Comparison of ENCODE assay signal across 28 mouse cellular contexts in the genomic region with DNA sequence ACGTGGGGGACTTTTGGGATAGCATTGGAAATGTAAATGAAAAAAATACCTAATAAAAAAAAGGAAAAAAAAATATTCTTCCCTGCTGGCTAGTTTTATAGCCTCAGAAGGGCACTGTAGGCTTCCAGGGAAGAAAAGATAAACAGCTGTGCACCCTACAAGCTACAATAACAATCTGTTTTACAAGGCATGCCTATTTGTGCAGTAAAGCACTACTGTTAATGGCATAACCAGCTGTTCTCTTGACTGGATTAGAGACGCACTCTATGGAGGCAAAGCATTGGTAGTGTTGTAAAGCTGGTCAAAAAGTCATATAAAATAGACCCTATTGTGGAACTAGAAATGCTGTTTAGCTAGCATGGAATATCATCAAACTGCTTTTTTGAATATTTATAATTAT. TPM values are rescaled to one million over a fixed set of nuclear protein-coding genes. Genes with fewer than 3 reads are reported as not detected.
A peak's percentile ranks its signal among the peaks of the same experiment; 100 is the strongest.
DNase-seq lines count a peak whose midpoint lies in the region; ATAC-seq and TF ChIP-seq lines count a peak whose summit lies in the region.
"Had no signal": no experiment of that assay in that cellular context is flagged by ENCODE, and none has a peak within 500 bp of the region (broad histone marks: within the 10 kb centered on the region; RNA-seq: fewer than 3 reads in every experiment).

No protein-coding gene starts in this region.

- ATAC-seq in embryonic facial prominence, embryonic 14.5 days (ENCODE audit: low read depth), result no peak
- no peak for ATAC-seq in lung, embryonic 14.5 days (ENCODE audit: insufficient read depth)
- peak; percentile 94 for ATAC-seq in limb, embryonic 12.5 days (ENCODE audit: insufficient number of reproducible peaks, insufficient read depth, low FRiP score, low TSS enrichment, low read depth)
- ATAC-seq in neural tube, embryonic 15.5 days (ENCODE audit: low FRiP score), result peak; percentile 77; the same call in 1 of the 2 replicates
- no peak for ATAC-seq in hindbrain, embryonic 12.5 days (ENCODE audit: low FRiP score)
- ATAC-seq: forebrain, embryonic 16.5 days; hindbrain, postnatal 0 days; intestine, embryonic 15.5 days; liver, embryonic 12.5 days; liver, postnatal 0 days; lung, postnatal 0 days; midbrain, embryonic 15.5 days; Patski had no signal

- peak; percentile 2 for DNase-seq in embryonic facial prominence, embryonic 14.5 days (ENCODE audit: low spot score)
- DNase-seq in embryonic facial prominence, embryonic 10.5 days (ENCODE audit: low spot score), result no peak
- peak; percentile 2 for DNase-seq in lung, embryonic 14.5 days
- no peak for DNase-seq in lung, postnatal 25 days (ENCODE audit: low spot score)
- DNase-seq: adrenal gland, postnatal 14 days; cerebellum, adult 11 months; cerebellum, adult 9-10 months; cerebellum, postnatal 36 days; gastrocnemius, postnatal 25 days; heart, adult 11 months; kidney, adult 9 months; kidney, postnatal 4 days; liver, postnatal 0 days had no signal

- H3K9me3 ChIP-seq in embryonic facial prominence, embryonic 14.5 days (ENCODE audit: control insufficient read depth, low read length), result no peaks in the 10 kb centered on the region
- H3K9me3 ChIP-seq in embryonic facial prominence, embryonic 10.5 days, result no peaks in the 10 kb centered on the region
- no peaks in the 10 kb centered on the region for H3K9me3 ChIP-seq in lung, embryonic 14.5 days (ENCODE audit: low read depth, low read length)
- no peaks in the 10 kb centered on the region for H3K9me3 ChIP-seq in limb, embryonic 12.5 days
- H3K9me3 ChIP-seq in neural tube, embryonic 15.5 days (replicated peaks), result no peaks in the 10 kb centered on the region
- no peaks in the 10 kb centered on the region for H3K9me3 ChIP-seq in hindbrain, embryonic 12.5 days (replicated peaks)
- H3K9me3 ChIP-seq: embryonic facial prominence, embryonic 12.5 days; heart, embryonic 10.5 days; heart, embryonic 15.5 days; intestine, embryonic 15.5 days; liver, embryonic 12.5 days; midbrain, embryonic 15.5 days; neural tube, embryonic 12.5 days had no signal

- H3K9ac ChIP-seq in embryonic facial prominence, embryonic 14.5 days (ENCODE audit: low read depth, low read length), result no peak overlapping the region
- no peak overlapping the region for H3K9ac ChIP-seq in lung, embryonic 14.5 days
- no peak overlapping the region for H3K9ac ChIP-seq in limb, embryonic 12.5 days (replicated peaks)
- H3K9ac ChIP-seq in neural tube, embryonic 15.5 days (replicated peaks), result no peak overlapping the region
- H3K9ac ChIP-seq in hindbrain, embryonic 12.5 days, result no peak overlapping the region
- H3K9ac ChIP-seq: embryonic facial prominence, embryonic 12.5 days; heart, embryonic 15.5 days; intestine, embryonic 15.5 days; liver, embryonic 12.5 days; liver, postnatal 0 days; midbrain, embryonic 15.5 days; neural tube, embryonic 12.5 days had no signal

- H3K27me3 ChIP-seq in embryonic facial prominence, embryonic 14.5 days (replicated peaks; ENCODE audit: control insufficient read depth, insufficient read depth, low read length), result no peaks in the 10 kb centered on the region
- H3K27me3 ChIP-seq in embryonic facial prominence, embryonic 10.5 days (replicated peaks; ENCODE audit: low read depth, poor library complexity, severe bottlenecking), result no peaks in the 10 kb centered on the region
- H3K27me3 ChIP-seq in lung, embryonic 14.5 days (ENCODE audit: insufficient read depth, low read length), result no peaks in the 10 kb centered on the region
- no peaks in the 10 kb centered on the region for H3K27me3 ChIP-seq in limb, embryonic 12.5 days
- no peaks in the 10 kb centered on the region for H3K27me3 ChIP-seq in neural tube, embryonic 15.5 days (replicated peaks)
- no peaks in the 10 kb centered on the region for H3K27me3 ChIP-seq in hindbrain, embryonic 12.5 days
- H3K27me3 ChIP-seq: embryonic facial prominence, embryonic 12.5 days; heart, embryonic 15.5 days; intestine, embryonic 15.5 days; liver, embryonic 12.5 days; midbrain, embryonic 15.5 days; neural tube, embryonic 12.5 days; Patski had no signal

- no peak for TF ChIP-seq CTCF in lung, embryonic 14.5 days (IDR thresholded peaks at IDR 0.05; ENCODE audit: low read depth)

- H3K36me3 ChIP-seq in embryonic facial prominence, embryonic 14.5 days (ENCODE audit: control insufficient read depth, insufficient read depth, low read length), result no peaks in the 10 kb centered on the region
- H3K36me3 ChIP-seq in embryonic facial prominence, embryonic 10.5 days (replicated peaks), result no peaks in the 10 kb centered on the region; the same call in 1 of the 2 replicates
- H3K36me3 ChIP-seq in lung, embryonic 14.5 days (ENCODE audit: insufficient read depth), result 0 out of 2 replicates have a peak, but pooled peaks cover 4% of the 10 kb centered on the region
- no peaks in the 10 kb centered on the region for H3K36me3 ChIP-seq in limb, embryonic 12.5 days
- H3K36me3 ChIP-seq in neural tube, embryonic 15.5 days, result no peaks in the 10 kb centered on the region
- H3K36me3 ChIP-seq in hindbrain, embryonic 12.5 days, result no peaks in the 10 kb centered on the region
- H3K36me3 ChIP-seq: embryonic facial prominence, embryonic 12.5 days; intestine, embryonic 15.5 days; midbrain, embryonic 15.5 days; neural tube, embryonic 12.5 days had no signal

- no peaks in the 10 kb centered on the region for H3K4me1 ChIP-seq in embryonic facial prominence, embryonic 14.5 days (ENCODE audit: control insufficient read depth, insufficient read depth, low read length)
- H3K4me1 ChIP-seq in embryonic facial prominence, embryonic 10.5 days, result no peaks in the 10 kb centered on the region
- no peaks in the 10 kb centered on the region for H3K4me1 ChIP-seq in lung, embryonic 14.5 days (ENCODE audit: insufficient read depth)
- no peaks in the 10 kb centered on the region; the same call in 1 of the 2 replicates for H3K4me1 ChIP-seq in limb, embryonic 12.5 days (replicated peaks)
- H3K4me1 ChIP-seq in neural tube, embryonic 15.5 days, result no peaks in the 10 kb centered on the region
- no peaks in the 10 kb centered on the region for H3K4me1 ChIP-seq in hindbrain, embryonic 12.5 days
- H3K4me1 ChIP-seq: embryonic facial prominence, embryonic 12.5 days; heart, embryonic 10.5 days; heart, embryonic 15.5 days; intestine, embryonic 15.5 days; liver, embryonic 12.5 days; midbrain, embryonic 15.5 days; neural tube, embryonic 12.5 days had no signal

- WGBS in embryonic facial prominence, embryonic 14.5 days, result 79% methylated on average over 2 of the region's 2 CpGs
- 86% methylated on average over 2 of the region's 2 CpGs for WGBS in embryonic facial prominence, embryonic 10.5 days
- WGBS in lung, embryonic 14.5 days, result 72% methylated on average over 2 of the region's 2 CpGs
- 19% methylated on average over 2 of the region's 2 CpGs for WGBS in limb, embryonic 12.5 days
- 47% methylated on average over 2 of the region's 2 CpGs for WGBS in neural tube, embryonic 15.5 days
- 83% methylated on average over 2 of the region's 2 CpGs for WGBS in hindbrain, embryonic 12.5 days

- no peak overlapping the region for H3K4me2 ChIP-seq in embryonic facial prominence, embryonic 14.5 days (ENCODE audit: low read depth, low read length)
- H3K4me2 ChIP-seq in lung, embryonic 14.5 days, result no peak overlapping the region
- no peak overlapping the region for H3K4me2 ChIP-seq in limb, embryonic 12.5 days
- H3K4me2 ChIP-seq in neural tube, embryonic 15.5 days, result no peak overlapping the region
- H3K4me2 ChIP-seq in hindbrain, embryonic 12.5 days (replicated peaks), result no peak overlapping the region
- H3K4me2 ChIP-seq: embryonic facial prominence, embryonic 12.5 days; heart, embryonic 15.5 days; intestine, embryonic 15.5 days; liver, embryonic 12.5 days; midbrain, embryonic 15.5 days; neural tube, embryonic 12.5 days had no signal

- H3K27ac ChIP-seq in embryonic facial prominence, embryonic 14.5 days (replicated peaks; ENCODE audit: low read depth, low read length), result no peak overlapping the region
- no peak overlapping the region for H3K27ac ChIP-seq in embryonic facial prominence, embryonic 10.5 days (replicated peaks)
- no peak overlapping the region for H3K27ac ChIP-seq in lung, embryonic 14.5 days (ENCODE audit: low read depth)
- no peak overlapping the region for H3K27ac ChIP-seq in limb, embryonic 12.5 days
- H3K27ac ChIP-seq in neural tube, embryonic 15.5 days (replicated peaks), result no peak overlapping the region
- no peak overlapping the region for H3K27ac ChIP-seq in hindbrain, embryonic 12.5 days
- H3K27ac ChIP-seq: embryonic facial prominence, embryonic 12.5 days; heart, embryonic 10.5 days; heart, embryonic 15.5 days; hindbrain, postnatal 0 days; intestine, embryonic 15.5 days; liver, embryonic 12.5 days; macrophage; midbrain, embryonic 15.5 days; neural tube, embryonic 12.5 days had no signal

- no peak overlapping the region for H3K4me3 ChIP-seq in embryonic facial prominence, embryonic 14.5 days (ENCODE audit: low read depth, low read length)
- no peak overlapping the region for H3K4me3 ChIP-seq in embryonic facial prominence, embryonic 10.5 days
- H3K4me3 ChIP-seq in lung, embryonic 14.5 days (ENCODE audit: low read depth, low read length), result no peak overlapping the region
- no peak overlapping the region for H3K4me3 ChIP-seq in limb, embryonic 12.5 days (replicated peaks)
- H3K4me3 ChIP-seq in neural tube, embryonic 15.5 days (replicated peaks), result no peak overlapping the region
- no peak overlapping the region for H3K4me3 ChIP-seq in hindbrain, embryonic 12.5 days
- H3K4me3 ChIP-seq: embryonic facial prominence, embryonic 12.5 days; heart, embryonic 10.5 days; heart, embryonic 15.5 days; intestine, embryonic 15.5 days; liver, embryonic 12.5 days; midbrain, embryonic 15.5 days; neural tube, embryonic 12.5 days had no signal

RNA-seq across cellular contexts. Expression of a gene that starts 35.0 kb away (rescaled TPM):
- polyA plus RNA-seq in embryonic facial prominence, embryonic 14.5 days (2014; fragmentation: Nextera tagmentation; extraction: Ambion mirVana), result 2.4 TPM in 2 replicates
- 3.1 and 3.2 TPM in 2 replicates for polyA plus RNA-seq in embryonic facial prominence, embryonic 10.5 days (2016; fragmentation: Nextera tagmentation; extraction: Ambion mirVana)
- 3.7 and 3.9 TPM in 2 replicates for polyA plus RNA-seq in lung, embryonic 14.5 days (2014; fragmentation: Nextera tagmentation; extraction: Ambion mirVana)
- 2.6 and 3.0 TPM in 2 replicates for polyA plus RNA-seq in limb, embryonic 12.5 days (2016; fragmentation: Nextera tagmentation; extraction: Ambion mirVana)
- polyA plus RNA-seq in neural tube, embryonic 15.5 days (2015; fragmentation: Nextera tagmentation; extraction: Ambion mirVana), result 1.5 and 3.7 TPM in 2 replicates
- polyA plus RNA-seq in hindbrain, embryonic 12.5 days (2016; fragmentation: Nextera tagmentation; extraction: Ambion mirVana), result 1.3 and 1.9 TPM in 2 replicates

Comparison
In these comparisons a context has a peak if more than half of its experiments do, and no peak if none do; other contexts are left out.
1. DNase-seq: peak in embryonic facial prominence, embryonic 14.5 days (single experiment) and lung, embryonic 14.5 days (single experiment); none in embryonic facial prominence, embryonic 10.5 days (single experiment) and lung, postnatal 25 days (single experiment).
2. ATAC-seq: peak in limb, embryonic 12.5 days (single experiment) and neural tube, embryonic 15.5 days (single experiment); none in embryonic facial prominence, embryonic 14.5 days (single experiment), lung, embryonic 14.5 days (single experiment) and hindbrain, embryonic 12.5 days (single experiment).